Mouse (Mus musculus): ENCODE measurements around the gene Nr2f2. TPM values are rescaled to one million over a fixed set of nuclear protein-coding genes. Genes with fewer than 3 reads are reported as not detected.

The Nr2f2 gene
- total RNA-seq, 1 experiment from 2014 or later = not detected

DNA sequence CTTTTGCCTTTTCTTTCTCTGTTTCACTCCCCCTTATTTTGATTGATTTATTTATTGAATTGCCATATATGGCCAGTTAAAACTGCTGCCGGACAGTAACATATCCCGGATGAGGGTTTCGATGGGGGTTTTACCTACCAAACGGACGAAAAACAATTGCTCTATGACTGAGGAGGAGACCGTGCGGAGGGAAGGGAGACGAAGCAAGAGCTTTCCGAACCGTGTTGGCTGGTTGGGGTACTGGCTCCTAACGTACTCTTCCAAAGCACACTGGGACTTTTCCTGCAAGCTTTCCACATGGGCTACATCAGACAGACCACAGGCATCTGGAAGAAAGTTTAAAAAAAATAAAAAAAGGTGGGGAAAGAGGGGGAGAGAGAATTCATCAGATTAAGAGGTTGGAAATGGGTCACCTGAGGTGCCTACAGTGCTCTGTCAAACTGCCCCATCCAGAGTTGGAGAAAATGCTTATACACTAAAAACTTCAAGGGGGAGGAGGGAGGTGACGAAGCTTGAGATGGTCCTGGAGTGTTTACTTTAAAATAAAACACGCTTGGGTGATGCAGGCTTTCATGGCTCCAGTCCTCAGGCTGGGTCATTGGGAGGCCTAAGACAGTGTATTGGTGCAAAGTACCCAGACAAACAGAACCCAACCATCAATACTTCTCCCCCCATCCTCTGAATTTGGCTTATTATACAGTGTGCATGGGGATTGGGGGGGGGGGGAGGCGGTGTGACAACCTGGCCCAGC, 11.8 kb downstream of the Nr2f2 start:
- no peak for ATAC-seq (ENCODE audit: extremely low read depth, insufficient number of reproducible peaks, low FRiP score, poor library complexity, severe bottlenecking)

GRCm38 (mm10) chr7:70353151-70353550, 13.4 kb downstream of the Nr2f2 start:
- no peak for ATAC-seq (ENCODE audit: extremely low read depth, insufficient number of reproducible peaks, low FRiP score, poor library complexity, severe bottlenecking)

DNA sequence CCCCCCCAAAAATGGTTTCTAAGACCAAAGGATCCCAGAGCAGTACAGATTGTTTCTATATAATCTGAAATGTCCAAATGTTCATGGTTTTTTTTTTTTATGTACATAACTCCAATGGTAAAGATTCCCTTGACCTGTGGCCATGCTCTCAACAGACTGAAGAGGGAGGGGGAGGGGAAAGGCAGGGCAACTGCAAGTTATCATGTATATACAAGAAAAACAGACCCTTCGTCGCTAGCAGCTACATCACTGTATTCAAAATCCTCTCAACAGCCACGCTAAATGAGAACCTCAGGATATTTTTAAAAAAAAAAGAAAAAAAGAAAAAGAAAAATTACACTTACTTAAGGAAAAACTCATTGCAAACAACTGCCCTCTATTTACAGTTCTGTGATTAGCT, 13.9 kb downstream of the Nr2f2 start:
- no peak for ATAC-seq (ENCODE audit: extremely low read depth, insufficient number of reproducible peaks, low FRiP score, poor library complexity, severe bottlenecking)

GRCm38 (mm10) chr7:70351981-70352560, 14.5 kb downstream of the Nr2f2 start:
- ATAC-seq (ENCODE audit: extremely low read depth, insufficient number of reproducible peaks, low FRiP score, poor library complexity, severe bottlenecking) = no peak

DNA sequence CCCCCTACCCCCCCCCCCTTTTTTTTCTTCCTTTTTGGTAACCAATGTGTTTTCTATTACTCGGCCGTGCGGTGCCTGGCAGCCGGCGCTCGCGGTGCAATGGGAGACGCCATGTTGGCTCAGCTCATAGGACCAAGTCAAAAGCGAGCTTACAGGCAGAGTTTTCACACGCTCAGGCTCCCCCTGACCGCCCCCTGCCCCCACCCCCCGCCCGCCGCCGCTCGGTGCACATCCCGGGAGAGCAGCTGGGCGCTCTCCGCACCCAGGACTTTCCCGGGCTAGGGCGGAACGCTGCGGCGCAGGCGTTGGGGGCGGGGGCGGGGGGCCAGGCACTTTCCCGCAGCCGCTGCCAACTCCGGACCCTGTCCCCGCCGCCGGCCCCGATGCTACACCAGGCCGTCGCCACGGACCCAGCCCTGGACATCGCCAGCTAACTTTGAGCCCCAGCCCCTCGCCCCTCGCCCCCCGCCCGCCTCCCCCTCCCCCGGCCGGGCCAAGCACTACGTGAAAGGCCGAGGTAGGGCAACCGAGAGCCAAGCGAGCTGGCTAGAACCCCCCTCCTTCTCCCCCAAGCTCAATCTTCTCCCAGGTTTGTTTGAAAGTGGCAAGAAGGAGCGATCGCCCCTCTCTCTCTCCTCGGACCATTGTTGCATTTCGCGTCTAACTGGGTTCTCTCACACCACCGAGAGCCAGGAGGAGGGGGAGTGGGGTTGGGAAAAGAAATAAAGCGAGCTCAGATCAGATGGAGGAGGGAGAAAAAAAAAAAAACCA, 15.6 kb downstream of the Nr2f2 start:
- no peak for ATAC-seq (ENCODE audit: extremely low read depth, insufficient number of reproducible peaks, low FRiP score, poor library complexity, severe bottlenecking)

- ATAC-seq (ENCODE audit: extremely low read depth, insufficient number of reproducible peaks, low FRiP score, poor library complexity, severe bottlenecking) = no peak
Measured at GRCm38 (mm10) chr7:70349981-70350670, 16.4 kb downstream of the Nr2f2 start.

DNA sequence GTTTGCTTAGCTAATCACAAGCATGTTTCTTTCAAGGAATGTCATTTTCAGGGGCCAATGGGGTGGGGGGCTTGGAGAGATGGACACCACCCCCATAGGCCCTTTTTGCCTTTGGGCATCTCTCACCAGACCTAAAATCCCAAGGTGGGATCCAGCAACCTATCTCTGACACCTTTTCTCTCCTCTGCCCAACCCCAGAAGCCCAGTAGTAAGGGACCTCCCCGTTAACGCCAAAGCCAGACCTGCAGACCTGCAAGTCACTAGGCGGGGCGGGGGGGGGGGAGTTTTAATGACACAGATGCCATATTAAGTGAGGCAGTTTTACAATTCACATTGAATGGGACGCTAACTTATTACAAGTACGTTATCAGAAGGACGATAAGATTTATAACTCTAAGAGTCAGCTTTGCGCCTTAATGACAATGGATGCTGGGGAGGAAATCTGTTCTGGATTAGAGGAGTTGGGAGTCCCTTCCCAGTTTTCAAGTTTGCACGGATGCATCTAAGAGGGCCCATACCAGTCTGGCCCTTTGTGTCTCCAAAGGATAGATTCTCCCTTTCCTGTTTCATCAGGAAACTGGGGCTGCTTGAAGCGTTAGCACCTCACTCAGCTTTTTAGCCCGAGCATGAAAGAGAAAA, 17.4 kb downstream of the Nr2f2 start:
- ATAC-seq (ENCODE audit: extremely low read depth, insufficient number of reproducible peaks, low FRiP score, poor library complexity, severe bottlenecking) = no peak

GRCm38 (mm10) chr7:70348064-70348976, 18.2 kb downstream of the Nr2f2 start:
- ATAC-seq (ENCODE audit: extremely low read depth, insufficient number of reproducible peaks, low FRiP score, poor library complexity, severe bottlenecking) = no peak

DNA sequence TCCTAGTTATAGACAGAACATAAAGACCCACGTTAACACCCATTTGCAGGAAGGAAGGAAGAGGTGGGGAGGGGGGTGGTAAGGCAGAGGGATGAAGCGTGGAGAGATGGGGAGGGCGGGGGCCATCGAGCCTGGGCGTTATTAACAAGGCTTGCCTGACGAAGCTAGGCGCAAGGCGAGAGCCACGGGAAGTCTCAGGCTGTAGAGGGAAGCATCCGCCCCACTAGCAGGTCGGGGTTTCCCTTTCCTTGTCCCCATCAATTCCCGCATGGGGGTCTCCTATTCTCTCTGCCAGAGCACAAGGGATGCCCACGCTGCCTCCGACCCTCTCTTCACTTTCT, 18.9 kb downstream of the Nr2f2 start:
- no peak for ATAC-seq (ENCODE audit: extremely low read depth, insufficient number of reproducible peaks, low FRiP score, poor library complexity, severe bottlenecking)

DNA sequence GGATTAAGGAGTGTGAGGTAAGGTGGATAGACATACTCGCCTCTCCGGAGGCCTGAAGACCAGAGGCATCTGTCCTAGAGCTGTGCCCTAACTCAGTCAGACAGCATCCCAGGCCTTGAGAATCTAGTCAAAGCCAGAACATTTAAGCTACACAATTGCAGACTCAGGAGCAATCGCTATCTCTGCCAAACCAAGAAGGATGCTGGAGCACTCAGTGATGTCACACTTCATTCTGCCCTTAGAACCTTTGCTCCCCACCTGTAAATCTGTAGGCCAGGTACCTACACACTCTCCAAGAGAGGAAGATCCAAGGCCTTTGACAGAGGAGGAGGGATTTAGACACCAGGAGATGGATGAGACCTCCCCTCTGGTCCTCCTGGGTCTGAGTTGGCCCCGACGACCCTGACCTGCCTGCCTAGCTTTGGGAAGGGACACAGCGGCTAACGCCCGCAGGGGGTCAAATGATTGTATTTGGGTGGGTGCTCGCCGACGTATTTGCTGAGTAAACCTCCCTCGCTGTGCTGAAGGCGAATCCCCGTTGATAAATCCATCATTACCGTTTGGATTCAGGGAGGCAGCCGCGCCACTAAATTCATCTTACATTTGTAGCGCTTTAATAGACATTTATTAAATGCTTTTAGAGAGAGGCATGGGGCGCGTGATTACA, 19.5 kb downstream of the Nr2f2 start:
- ATAC-seq (ENCODE audit: extremely low read depth, insufficient number of reproducible peaks, low FRiP score, poor library complexity, severe bottlenecking) = no peak

GRCm38 (mm10) chr7:70346010-70346536, 20.5 kb downstream of the Nr2f2 start:
- no peak for ATAC-seq (ENCODE audit: extremely low read depth, insufficient number of reproducible peaks, low FRiP score, poor library complexity, severe bottlenecking)

DNA sequence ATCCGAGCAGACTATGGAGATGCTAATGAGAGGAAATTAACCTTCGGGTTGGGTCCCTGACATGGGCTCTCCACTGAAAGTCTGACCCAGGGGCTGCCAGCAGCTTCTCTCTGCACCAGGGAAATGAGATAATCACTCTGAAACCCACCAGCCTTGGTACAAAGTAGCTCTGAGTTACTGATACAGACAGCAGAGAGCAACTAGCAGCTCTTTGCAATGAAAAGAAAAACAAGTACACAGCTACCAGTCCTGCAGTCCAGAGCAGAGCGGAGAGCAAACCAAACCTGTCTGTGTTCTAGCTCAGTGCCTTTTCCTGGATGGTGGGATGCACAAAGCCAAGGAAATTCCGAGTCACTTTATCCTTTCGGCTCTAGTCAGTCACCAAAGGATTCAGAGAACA, 23.1 kb downstream of the Nr2f2 start:
- ATAC-seq (ENCODE audit: extremely low read depth, insufficient number of reproducible peaks, low FRiP score, poor library complexity, severe bottlenecking) = no peak

DNA sequence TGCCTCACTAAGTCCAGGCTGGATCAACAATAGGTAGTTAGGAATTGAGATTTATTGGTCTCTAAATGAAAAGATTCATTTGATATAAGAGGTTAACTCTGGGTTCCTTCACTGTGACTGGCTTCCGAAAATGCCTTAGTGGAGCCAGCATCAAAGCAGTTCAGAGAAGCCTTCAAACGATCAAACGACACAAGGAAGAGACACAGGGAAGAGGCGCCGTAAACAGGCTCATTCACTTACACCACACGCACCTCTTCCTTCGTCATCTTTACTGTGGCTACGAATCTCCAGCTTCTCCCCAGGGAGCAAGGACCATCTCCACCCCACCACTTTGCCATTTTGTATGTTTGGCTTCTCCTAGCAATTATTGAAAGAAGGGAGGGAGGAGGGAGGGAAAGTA, 23.8 kb downstream of the Nr2f2 start:
- no peak for ATAC-seq (ENCODE audit: extremely low read depth, insufficient number of reproducible peaks, low FRiP score, poor library complexity, severe bottlenecking)

- ATAC-seq (ENCODE audit: extremely low read depth, insufficient number of reproducible peaks, low FRiP score, poor library complexity, severe bottlenecking) = no peak
Measured at GRCm38 (mm10) chr7:70342076-70342475, 24.5 kb downstream of the Nr2f2 start.

- ATAC-seq (ENCODE audit: extremely low read depth, insufficient number of reproducible peaks, low FRiP score, poor library complexity, severe bottlenecking) = no peak
Measured at GRCm38 (mm10) chr7:70339998-70340630, 26.4 kb downstream of the Nr2f2 start.

- no peak for ATAC-seq (ENCODE audit: extremely low read depth, insufficient number of reproducible peaks, low FRiP score, poor library complexity, severe bottlenecking)
Measured at GRCm38 (mm10) chr7:70338265-70338640, 28.3 kb downstream of the Nr2f2 start.

DNA sequence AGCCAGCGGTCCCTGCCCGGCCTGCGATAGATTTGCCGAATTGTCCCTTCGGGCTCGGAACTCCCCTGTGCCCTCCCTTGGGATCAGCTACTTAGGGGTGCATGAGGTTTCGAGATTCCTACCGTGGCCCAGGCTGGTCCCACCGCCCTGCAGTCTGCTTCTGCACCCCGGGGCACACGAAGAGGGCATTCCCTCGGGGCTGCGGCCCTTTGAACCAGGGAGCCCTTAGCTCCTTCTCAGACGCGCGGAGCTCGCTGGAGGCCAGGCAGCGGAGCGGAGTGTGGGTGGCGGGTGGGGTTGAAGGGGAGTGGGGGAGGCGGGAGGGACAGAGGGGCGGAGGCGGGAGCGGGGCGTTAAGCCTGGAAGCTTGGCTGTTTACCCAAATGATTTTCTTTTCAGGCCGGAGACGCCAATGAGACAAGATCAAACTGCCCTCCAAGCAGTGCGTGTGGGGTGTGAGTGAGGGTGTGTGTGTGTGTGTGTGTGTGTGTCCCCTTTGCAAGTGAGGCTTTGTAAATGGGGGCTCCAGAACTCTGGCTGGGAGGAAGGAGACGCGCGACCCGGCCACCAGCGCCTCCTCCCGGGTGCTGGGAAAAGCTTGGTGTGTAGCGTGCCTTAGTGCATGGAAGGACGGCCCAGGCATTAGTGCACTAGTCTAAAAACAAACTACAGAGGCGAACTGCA, 28.8 kb downstream of the Nr2f2 start:
- ATAC-seq (ENCODE audit: extremely low read depth, insufficient number of reproducible peaks, low FRiP score, poor library complexity, severe bottlenecking) = no peak

All from neutrophil, adult 5-6 weeks (primary cell).